Mouse (Mus musculus) intestine, postnatal 0 days (tissue): ENCODE measurements around the gene Atg13. TPM values are rescaled to one million over a fixed set of nuclear protein-coding genes. Genes with fewer than 3 reads are reported as not detected.

Source experiments
- ATAC-seq: fragments of 200-750 bp; cut with Nextera tagmentation; 2 replicates; pipeline ENCODE4 v1.8.0; 2017; ENCODE audit warnings: mild to moderate bottlenecking, moderate TSS enrichment, moderate library complexity
- H3K27ac ChIP-seq: fragments of 300-500 bp; sonication (generic); 2 replicates; pipeline ENCODE4 v1.5.1; 2014; ENCODE audit warnings: mild to moderate bottlenecking, low read depth, low read length, moderate library complexity
- H3K27me3 ChIP-seq: fragments of 300-500 bp; sonication (generic); replicated peaks from 2 replicates; pipeline ENCODE4 v1.6.1; 2014; ENCODE audit warnings: low read length, mixed read lengths; ENCODE audit not compliant: control insufficient read depth, insufficient read depth
- H3K36me3 ChIP-seq: fragments of 300-500 bp; sonication (generic); 2 replicates; pipeline ENCODE4 v1.6.1; 2014; ENCODE audit warnings: mild to moderate bottlenecking, moderate library complexity; ENCODE audit not compliant: control insufficient read depth, insufficient read depth
- H3K4me1 ChIP-seq: fragments of 300-500 bp; sonication (generic); replicated peaks from 2 replicates; pipeline ENCODE4 v1.6.1; 2014; ENCODE audit warnings: antibody characterized with exemption, low read length, mixed read lengths; ENCODE audit not compliant: control insufficient read depth, insufficient read depth
- H3K4me2 ChIP-seq: fragments of 300-500 bp; sonication (generic); replicated peaks from 2 replicates; pipeline ENCODE4 v1.6.1; 2014; ENCODE audit warnings: low read depth, mild to moderate bottlenecking, moderate library complexity
- H3K4me3 ChIP-seq: fragments of 300-500 bp; sonication (generic); 2 replicates; pipeline ENCODE4 v1.5.1; 2014; ENCODE audit warnings: low read depth, low read length
- H3K9ac ChIP-seq: fragments of 300-500 bp; sonication (generic); 2 replicates; pipeline ENCODE4 v1.6.1; 2014; ENCODE audit warnings: mild to moderate bottlenecking, low read depth, low read length
- H3K9me3 ChIP-seq: fragments of 300-500 bp; sonication (generic); 2 replicates; pipeline ENCODE4 v1.6.1; 2016; ENCODE audit warnings: mixed run types; ENCODE audit not compliant: control insufficient read depth
- CTCF ChIP-seq: sonication (generic); IDR thresholded peaks from 2 replicates; pipeline ENCODE4 v1.5.1; 2016; ENCODE audit warnings: low read depth, mild to moderate bottlenecking, control low read depth, antibody characterized with exemption, moderate library complexity
- WGBS: fragments of 180-500 bp; shearing (Covaris S2); extraction: QIAGEN DNeasy Blood & Tissue Kit; methylation state at CpG from one replicate; pipeline ENCODE4 v1.1.7; 2014; 5-methylcytosine and 5-hydroxymethylcytosine counted together
- polyA plus RNA-seq: library from polyadenylated mRNA; unstranded; fragments of >200 nt; fragmentation: Nextera tagmentation; extraction: Ambion mirVana; gene quantifications from 2 replicates; pipeline ENCODE4 v1.2.1, GENCODE M21; 2015

The Atg13 gene
- polyA plus RNA-seq: 15.8 and 19.4 TPM in 2 replicates

- Histone ChIP-seq H3K4me2 (peak within 1 kb of the TSS; percentile 82), H3K36me3 (peaks cover 4% of the 10 kb centered on the region; the same call in 1 of the 2 replicates), H3K4me1 (0 out of 2 replicates have a peak, but pooled peaks cover 4% of the 10 kb centered on the region), H3K9me3 (no peaks in the 10 kb centered on the region), H3K9ac (peak within 1 kb of the TSS; percentile 84), H3K27me3 (no peaks in the 10 kb centered on the region), H3K4me3 (peak within 1 kb of the TSS; percentile 80), H3K27ac (peak within 1 kb of the TSS; percentile 86)
- 0 out of 2 replicates have a peak, but pooled peaks have one; percentile 9 for TF ChIP-seq CTCF
- WGBS: under 1% methylated on average over 66 of the region's 66 CpGs
- ATAC-seq: peak; percentile 98
Measured at GRCm38 (mm10) chr2:91710272-91711234, at the start of gene Atg13, which contains the start of gene Harbi1. Gene Atg13, minus strand, starts transcription at chr2:91710576. Gene Harbi1, plus strand, starts transcription at chr2:91710852.

DNA sequence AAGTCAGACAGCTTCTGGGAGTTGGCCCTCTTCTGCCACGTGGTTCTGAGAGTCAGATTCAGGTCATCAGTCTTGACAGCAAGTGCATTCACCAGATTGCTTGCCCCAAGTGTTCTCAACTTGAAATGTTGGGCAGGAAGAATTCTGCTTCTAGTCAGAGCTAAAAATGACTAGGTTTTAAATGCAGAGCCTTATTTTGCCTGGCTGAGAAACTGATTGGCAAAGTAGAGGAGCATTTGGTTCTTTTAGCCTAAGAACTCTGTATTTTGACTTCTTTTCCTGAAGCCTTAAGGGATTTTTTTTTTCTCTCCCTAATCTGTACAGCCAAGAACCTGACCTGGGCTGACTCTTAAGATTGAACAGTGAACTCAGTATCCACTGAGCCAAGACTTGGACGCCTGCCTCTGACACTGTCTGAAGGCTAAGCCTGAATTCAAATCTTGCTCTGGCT is 39.5 kb upstream of the Atg13 start:
- WGBS: 58% methylated on average over 2 of the region's 2 CpGs
- no peaks in the 10 kb centered on the region for H3K4me1 ChIP-seq
- no peak overlapping the region for H3K9ac ChIP-seq
- H3K4me3 ChIP-seq: no peak overlapping the region
- ATAC-seq: no peak
- no peak overlapping the region for H3K27ac ChIP-seq
- no peak overlapping the region for H3K4me2 ChIP-seq
- H3K9me3 ChIP-seq: no peaks in the 10 kb centered on the region
- no peak for TF ChIP-seq CTCF
- H3K36me3 ChIP-seq: no peaks in the 10 kb centered on the region
- H3K27me3 ChIP-seq: no peaks in the 10 kb centered on the region

DNA sequence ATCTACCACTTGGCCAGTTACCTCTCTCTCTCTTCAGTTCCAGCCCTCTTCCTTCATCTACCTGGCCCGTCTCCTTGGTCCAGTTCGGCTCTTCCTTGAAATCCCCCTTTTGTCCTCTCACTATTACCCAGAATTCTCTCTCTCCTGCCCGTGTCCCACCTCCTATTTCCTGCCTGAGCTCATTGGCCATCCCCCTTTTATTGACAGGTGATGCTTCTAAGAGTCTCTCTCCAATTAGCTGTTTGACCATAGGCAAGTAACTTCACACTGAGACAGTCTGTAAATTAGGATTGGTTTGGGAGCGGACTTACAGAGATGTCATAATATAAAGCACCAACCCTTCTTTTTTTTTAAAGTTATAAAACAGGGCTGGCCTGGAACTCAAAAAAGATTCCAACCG is 34.3 kb upstream of the Atg13 start:
- 87% methylated on average over 5 of the region's 5 CpGs for WGBS
- no peak overlapping the region for H3K4me3 ChIP-seq
- H3K4me2 ChIP-seq: no peak overlapping the region
- no peak overlapping the region for H3K27ac ChIP-seq
- no peak for ATAC-seq
- no peaks in the 10 kb centered on the region for H3K9me3 ChIP-seq
- TF ChIP-seq CTCF: no peak
- no peaks in the 10 kb centered on the region for H3K4me1 ChIP-seq
- no peaks in the 10 kb centered on the region for H3K36me3 ChIP-seq
- no peaks in the 10 kb centered on the region for H3K27me3 ChIP-seq
- H3K9ac ChIP-seq: no peak overlapping the region

- no peaks in the 10 kb centered on the region for H3K9me3 ChIP-seq
- WGBS: 100% methylated on average over 1 of the region's 1 CpGs
- H3K27ac ChIP-seq: no peak overlapping the region
- no peak overlapping the region for H3K9ac ChIP-seq
- no peaks in the 10 kb centered on the region; the same call in 1 of the 2 replicates for H3K4me1 ChIP-seq
- H3K4me3 ChIP-seq: no peak overlapping the region
- ATAC-seq: no peak
- no peak for TF ChIP-seq CTCF
- H3K4me2 ChIP-seq: no peak overlapping the region
- no peaks in the 10 kb centered on the region for H3K27me3 ChIP-seq
- no peaks in the 10 kb centered on the region for H3K36me3 ChIP-seq
Measured at GRCm38 (mm10) chr2:91739586-91739985, 29.2 kb upstream of the Atg13 start.

DNA sequence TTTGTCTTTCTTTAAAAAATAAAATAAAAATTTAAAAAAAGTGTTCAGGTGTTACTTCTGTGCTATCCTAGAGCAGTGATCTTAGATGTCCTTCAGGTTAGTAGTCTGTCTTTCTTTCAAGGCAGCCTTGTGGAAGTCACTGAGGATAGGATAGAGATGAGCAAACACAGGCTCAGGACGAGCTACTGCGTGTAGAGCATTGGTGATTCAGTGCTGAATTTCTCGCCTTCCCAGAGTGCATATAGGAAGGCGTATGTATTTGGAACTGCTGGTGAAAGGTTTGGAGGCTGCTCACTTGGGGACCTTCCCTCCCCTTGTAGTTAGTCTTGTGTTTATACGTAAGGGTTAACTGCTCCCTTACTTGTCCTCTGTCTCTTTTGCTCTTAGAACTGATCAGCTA is 24.8 kb upstream of the Atg13 start:
- Histone ChIP-seq H3K9me3 (no peaks in the 10 kb centered on the region), H3K9ac (no peak overlapping the region), H3K4me3 (no peak overlapping the region), H3K36me3 (no peaks in the 10 kb centered on the region), H3K27me3 (no peaks in the 10 kb centered on the region), H3K27ac (no peak overlapping the region), H3K4me2 (no peak overlapping the region), H3K4me1 (no peaks in the 10 kb centered on the region; the same call in 1 of the 2 replicates)
- WGBS: 88% methylated on average over 5 of the region's 5 CpGs
- ATAC-seq: no peak
- no peak for TF ChIP-seq CTCF
